In the genomic region with DNA sequence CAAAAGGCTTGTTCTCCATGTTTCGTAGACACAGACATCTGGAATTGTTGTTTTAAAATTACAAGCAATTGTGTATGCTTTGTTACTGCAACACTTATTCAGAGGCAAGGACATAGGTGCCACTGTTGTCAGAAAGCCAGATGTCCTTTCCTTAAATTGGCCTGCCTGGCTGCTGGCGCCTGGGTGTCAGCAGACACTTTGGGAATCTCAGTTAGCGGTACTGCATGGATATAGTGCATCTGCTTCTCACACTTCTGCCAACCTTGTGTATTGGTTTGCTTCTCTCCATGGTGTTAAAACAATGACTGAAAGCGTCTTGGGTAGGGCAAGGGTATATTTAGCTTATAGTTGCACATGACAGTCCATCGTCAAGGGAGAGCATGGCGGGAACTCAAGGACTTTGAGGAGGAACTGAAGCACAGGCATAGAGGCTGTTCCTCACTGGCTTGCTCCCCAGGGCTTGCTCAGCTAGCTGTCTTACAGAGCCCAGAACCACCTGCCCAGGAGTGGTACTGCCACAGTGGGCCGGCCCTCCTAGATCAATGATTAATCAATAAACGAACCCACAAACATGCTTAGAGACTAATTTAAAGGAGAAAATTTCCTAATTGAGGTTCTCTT, we compare ENCODE assay signal across 23 mouse cellular contexts. TPM values are rescaled to one million over a fixed set of nuclear protein-coding genes. Genes with fewer than 3 reads are reported as not detected.
DNase-seq lines count a peak whose midpoint lies in the region; ATAC-seq and TF ChIP-seq lines count a peak whose summit lies in the region.
"Had no signal": no experiment of that assay in that cellular context is flagged by ENCODE, and none has a peak within 500 bp of the region (broad histone marks: within the 10 kb centered on the region; RNA-seq: fewer than 3 reads in every experiment).

No protein-coding gene starts in this region.

- ATAC-seq in embryonic facial prominence, embryonic 12.5 days (ENCODE audit: insufficient number of reproducible peaks, insufficient read depth, low FRiP score, low TSS enrichment), result 0 out of 2 replicates have a peak, but pooled peaks have one; percentile 15
- peak; percentile 39 for ATAC-seq in embryonic facial prominence, embryonic 15.5 days (ENCODE audit: insufficient number of reproducible peaks, low FRiP score, low TSS enrichment, low read depth)
- no peak for ATAC-seq in hindbrain, embryonic 12.5 days (ENCODE audit: low FRiP score)
- ATAC-seq: forebrain, embryonic 16.5 days; intestine, postnatal 0 days had no signal

- no peak overlapping the region for H3ac ChIP-seq in myocyte (ENCODE audit: control insufficient read depth, insufficient read length)

- H3K9me3 ChIP-seq in embryonic facial prominence, embryonic 12.5 days, result no peaks in the 10 kb centered on the region
- H3K9me3 ChIP-seq in embryonic facial prominence, embryonic 10.5 days, result no peaks in the 10 kb centered on the region
- no peaks in the 10 kb centered on the region for H3K9me3 ChIP-seq in embryonic facial prominence, embryonic 15.5 days (replicated peaks)
- no peaks in the 10 kb centered on the region for H3K9me3 ChIP-seq in hindbrain, embryonic 12.5 days (replicated peaks)
- H3K9me3 ChIP-seq: limb, embryonic 12.5 days had no signal

- H3K36me3 ChIP-seq in embryonic facial prominence, embryonic 12.5 days, result no peaks in the 10 kb centered on the region
- no peaks in the 10 kb centered on the region for H3K36me3 ChIP-seq in embryonic facial prominence, embryonic 10.5 days (replicated peaks)
- no peaks in the 10 kb centered on the region for H3K36me3 ChIP-seq in embryonic facial prominence, embryonic 15.5 days
- no peaks in the 10 kb centered on the region for H3K36me3 ChIP-seq in myocyte (ENCODE audit: control insufficient read depth, insufficient read depth)
- H3K36me3 ChIP-seq in hindbrain, embryonic 12.5 days, result no peaks in the 10 kb centered on the region
- H3K36me3 ChIP-seq: limb, embryonic 12.5 days had no signal

- H3K4me3 ChIP-seq in embryonic facial prominence, embryonic 12.5 days, result no peak overlapping the region
- no peak overlapping the region for H3K4me3 ChIP-seq in embryonic facial prominence, embryonic 10.5 days
- no peak overlapping the region for H3K4me3 ChIP-seq in embryonic facial prominence, embryonic 15.5 days (replicated peaks)
- no peak overlapping the region for H3K4me3 ChIP-seq in myocyte
- H3K4me3 ChIP-seq in hindbrain, embryonic 12.5 days, result no peak overlapping the region
- H3K4me3 ChIP-seq: left cerebral cortex, adult 2 months; limb, embryonic 12.5 days had no signal

- WGBS in embryonic facial prominence, embryonic 12.5 days, result 77% methylated on average over 8 of the region's 8 CpGs
- 91% methylated on average over 8 of the region's 8 CpGs for WGBS in embryonic facial prominence, embryonic 10.5 days
- 51% methylated on average over 8 of the region's 8 CpGs for whole genome bisulfite sequencing in embryonic facial prominence, embryonic 15.5 days
- 92% methylated on average over 8 of the region's 8 CpGs for WGBS in hindbrain, embryonic 12.5 days

- TF ChIP-seq POLR2A in myocyte (IDR thresholded peaks at IDR 0.05; ENCODE audit: insufficient read length, low read depth), result no peak

- no peaks in the 10 kb centered on the region for H3K79me2 ChIP-seq in myocyte (ENCODE audit: control insufficient read depth, insufficient read depth)

- H3K27ac ChIP-seq in embryonic facial prominence, embryonic 12.5 days, result peak overlapping the region; percentile 63; the same call in 1 of the 2 replicates
- H3K27ac ChIP-seq in embryonic facial prominence, embryonic 10.5 days (replicated peaks), result no peak overlapping the region
- peak overlapping the region; percentile 68 for H3K27ac ChIP-seq in embryonic facial prominence, embryonic 15.5 days (replicated peaks)
- no peak overlapping the region for H3K27ac ChIP-seq in hindbrain, embryonic 12.5 days
- H3K27ac ChIP-seq: hindbrain, embryonic 14.5 days; left cerebral cortex, adult 2 months had no signal

- DNase-seq in embryonic facial prominence, embryonic 10.5 days (ENCODE audit: low spot score), result no peak
- peak; percentile 21 to 42 for DNase-seq in heart, postnatal 10 days
- no peak for DNase-seq in heart, postnatal 4 days
- no peak for DNase-seq in thymus, postnatal 14 days
- DNase-seq: cerebellum, postnatal 10 days; embryo, embryonic 11 days; right cerebral cortex, postnatal 25 days had no signal

- H3K9ac ChIP-seq in embryonic facial prominence, embryonic 12.5 days, result no peak overlapping the region
- no peak overlapping the region for H3K9ac ChIP-seq in embryonic facial prominence, embryonic 15.5 days
- H3K9ac ChIP-seq in hindbrain, embryonic 12.5 days, result no peak overlapping the region
- H3K9ac ChIP-seq: hindbrain, embryonic 14.5 days; limb, embryonic 12.5 days had no signal

- no peaks in the 10 kb centered on the region for H3K27me3 ChIP-seq in embryonic facial prominence, embryonic 12.5 days
- H3K27me3 ChIP-seq in embryonic facial prominence, embryonic 10.5 days (replicated peaks; ENCODE audit: low read depth, poor library complexity, severe bottlenecking), result no peaks in the 10 kb centered on the region
- H3K27me3 ChIP-seq in embryonic facial prominence, embryonic 15.5 days, result no peaks in the 10 kb centered on the region
- H3K27me3 ChIP-seq in myocyte (ENCODE audit: control insufficient read depth, insufficient read depth, insufficient read length), result no peaks in the 10 kb centered on the region
- H3K27me3 ChIP-seq in hindbrain, embryonic 12.5 days, result no peaks in the 10 kb centered on the region
- H3K27me3 ChIP-seq: limb, embryonic 12.5 days had no signal

- intact Hi-C loops in heart, postnatal 10 days (cut with DNase I), result no loop called here

- H3K4me1 ChIP-seq in embryonic facial prominence, embryonic 12.5 days, result peaks cover 13% of the 10 kb centered on the region
- H3K4me1 ChIP-seq in embryonic facial prominence, embryonic 10.5 days, result 0 out of 2 replicates have a peak, but pooled peaks cover 5% of the 10 kb centered on the region
- peaks cover 15% of the 10 kb centered on the region for H3K4me1 ChIP-seq in embryonic facial prominence, embryonic 15.5 days
- no peaks in the 10 kb centered on the region for H3K4me1 ChIP-seq in hindbrain, embryonic 12.5 days
- H3K4me1 ChIP-seq: limb, embryonic 12.5 days had no signal

- no peak overlapping the region for H3K4me2 ChIP-seq in embryonic facial prominence, embryonic 12.5 days (replicated peaks)
- H3K4me2 ChIP-seq in embryonic facial prominence, embryonic 15.5 days (replicated peaks), result peak overlapping the region; percentile 26; the same call in 1 of the 2 replicates
- peak overlapping the region; percentile 92 for H3K4me2 ChIP-seq in myocyte (ENCODE audit: low read depth)
- H3K4me2 ChIP-seq in hindbrain, embryonic 12.5 days (replicated peaks), result no peak overlapping the region
- H3K4me2 ChIP-seq: hindbrain, embryonic 14.5 days; limb, embryonic 12.5 days had no signal

TF ChIP-seq in myocyte, 11 proteins besides CTCF, POLR2A, EP300 and RAD21:
- no peak for TF ChIP-seq SRF (IDR thresholded peaks at IDR 0.05; ENCODE audit: control insufficient read depth, insufficient read length, low read depth)
- no peak for TF ChIP-seq CEBPB (IDR thresholded peaks at IDR 0.05; ENCODE audit: insufficient read depth, poor library complexity, severe bottlenecking)
- no peak for TF ChIP-seq MYOD1 (IDR thresholded peaks at IDR 0.05; ENCODE audit: control insufficient read depth in 1 of 3, insufficient read length in 2 of 3, low read depth in 2 of 3)
- no peak for TF ChIP-seq POLR2AphosphoS2 (IDR thresholded peaks at IDR 0.05; ENCODE audit: insufficient read length, low read depth)
- TF ChIP-seq MYOG (IDR thresholded peaks at IDR 0.05; ENCODE audit: control insufficient read depth in 1 of 3, insufficient read depth in 1 of 3, insufficient read length in 2 of 3, low read depth in 2 of 3), result no peak
- TF ChIP-seq E2F4 (IDR thresholded peaks at IDR 0.05; ENCODE audit: insufficient read depth), result no peak
- no peak for TF ChIP-seq TCF3 (IDR thresholded peaks at IDR 0.05; ENCODE audit: insufficient read length, low read depth)
- no peak for TF ChIP-seq REST (IDR thresholded peaks at IDR 0.05; ENCODE audit: insufficient read depth, insufficient read length)

RNA-seq across cellular contexts. Expression of a gene that starts 38.5 kb away (rescaled TPM):
- 0.24 TPM in 1 of 2 replicates, not detected in the other for polyA plus RNA-seq in embryonic facial prominence, embryonic 12.5 days (2016; fragmentation: Nextera tagmentation; extraction: Ambion mirVana)
- not detected in 2 replicates for polyA plus RNA-seq in embryonic facial prominence, embryonic 10.5 days (2016; fragmentation: Nextera tagmentation; extraction: Ambion mirVana)
- not detected for total RNA-seq in heart, postnatal 10 days (2021)
- total RNA-seq in heart, postnatal 4 days (2021), result not detected
- polyA plus RNA-seq in embryonic facial prominence, embryonic 15.5 days (2015; fragmentation: Nextera tagmentation; extraction: Ambion mirVana), result 0.08 and 0.29 TPM in 2 replicates
- polyA plus RNA-seq in myocyte (2012; fragmentation: generic; extraction: Trizol), result not detected
- 0.10 TPM in 1 of 2 replicates, not detected in the other for polyA plus RNA-seq in hindbrain, embryonic 12.5 days (2016; fragmentation: Nextera tagmentation; extraction: Ambion mirVana)
- total RNA-seq: adrenal gland, adult 18-20 months; gastrocnemius, adult 18-20 months; layer of hippocampus, adult 8-10 months; left cerebral cortex, adult 2 months; MEL had no signal
- polyA plus RNA-seq: forebrain, embryonic 16.5 days; gonadal fat pad, adult 2 months; hindbrain, embryonic 14.5 days; limb, embryonic 12.5 days; liver, embryonic 16.5 days; neural tube, embryonic 14.5 days had no signal

RNA-seq across cellular contexts. Expression of a gene that starts 47.0 kb away (rescaled TPM):
- polyA plus RNA-seq in embryonic facial prominence, embryonic 12.5 days (2016; fragmentation: Nextera tagmentation; extraction: Ambion mirVana), result 0.31 and 0.59 TPM in 2 replicates
- polyA plus RNA-seq in embryonic facial prominence, embryonic 10.5 days (2016; fragmentation: Nextera tagmentation; extraction: Ambion mirVana), result 0.15 TPM in 1 of 2 replicates, not detected in the other
- not detected for total RNA-seq in heart, postnatal 10 days (2021)
- not detected for total RNA-seq in heart, postnatal 4 days (2021)
- polyA plus RNA-seq in embryonic facial prominence, embryonic 15.5 days (2015; fragmentation: Nextera tagmentation; extraction: Ambion mirVana), result 0.16 TPM in 1 of 2 replicates, not detected in the other
- polyA plus RNA-seq in myocyte (2012; fragmentation: generic; extraction: Trizol), result not detected
- not detected in 2 replicates for polyA plus RNA-seq in hindbrain, embryonic 12.5 days (2016; fragmentation: Nextera tagmentation; extraction: Ambion mirVana)
- total RNA-seq: adrenal gland, adult 18-20 months; gastrocnemius, adult 18-20 months; layer of hippocampus, adult 8-10 months; left cerebral cortex, adult 2 months; MEL had no signal
- polyA plus RNA-seq: hindbrain, embryonic 14.5 days; intestine, postnatal 0 days; limb, embryonic 12.5 days; liver, embryonic 16.5 days; neural tube, embryonic 14.5 days had no signal

RNA-seq across cellular contexts. Expression of a gene that starts 58.2 kb away (rescaled TPM):
- polyA plus RNA-seq in embryonic facial prominence, embryonic 12.5 days (2016; fragmentation: Nextera tagmentation; extraction: Ambion mirVana), result 0.41 and 0.50 TPM in 2 replicates
- polyA plus RNA-seq in embryonic facial prominence, embryonic 10.5 days (2016; fragmentation: Nextera tagmentation; extraction: Ambion mirVana), result 0.10 TPM in 1 of 2 replicates, not detected in the other
- total RNA-seq in heart, postnatal 10 days (2021), result under 1 TPM; 0.69 to 0.74 TPM
- under 1 TPM; 0.45 to 0.72 TPM for total RNA-seq in heart, postnatal 4 days (2021)
- 1.3 TPM in 2 replicates for polyA plus RNA-seq in embryonic facial prominence, embryonic 15.5 days (2015; fragmentation: Nextera tagmentation; extraction: Ambion mirVana)
- 0.90 TPM for polyA plus RNA-seq in myocyte (2012; fragmentation: generic; extraction: Trizol)
- 0.25 and 0.30 TPM in 2 replicates for polyA plus RNA-seq in hindbrain, embryonic 12.5 days (2016; fragmentation: Nextera tagmentation; extraction: Ambion mirVana)
- total RNA-seq: MEL had no signal
- polyA plus RNA-seq: forebrain, embryonic 16.5 days; neural tube, embryonic 14.5 days had no signal

Comparison
In these comparisons a context has a peak if more than half of its experiments do, and no peak if none do; other contexts are left out.
1. H3K27ac ChIP-seq: peak in embryonic facial prominence, embryonic 12.5 days (single experiment) and embryonic facial prominence, embryonic 15.5 days (single experiment); none in embryonic facial prominence, embryonic 10.5 days (single experiment) and hindbrain, embryonic 12.5 days (single experiment).
2. H3K4me2 ChIP-seq: peak in embryonic facial prominence, embryonic 15.5 days (single experiment) and myocyte (single experiment); none in embryonic facial prominence, embryonic 12.5 days (single experiment) and hindbrain, embryonic 12.5 days (single experiment).
3. DNase-seq: peak in heart, postnatal 10 days (2 of 2); none in embryonic facial prominence, embryonic 10.5 days (single experiment), heart, postnatal 4 days (single experiment) and thymus, postnatal 14 days (single experiment).